Mouse (Mus musculus) MEL (cell line): ENCODE data around the gene Slc37a3. TPM values are rescaled to one million over a fixed set of nuclear protein-coding genes. Genes with fewer than 3 reads are reported as not detected.

Experiments used
- DNase-seq: peaks from one replicate; pipeline ENCODE4 v3.0.0; 2011; ENCODE audit warnings: low read depth, low spot score
- H3K27ac ChIP-seq: 2 replicates; pipeline ENCODE4 v1.5.1; 2012; ENCODE audit warnings: low read depth, mild to moderate bottlenecking, control low read depth, low read length, moderate library complexity; ENCODE audit not compliant: control insufficient read depth
- H3K27me3 ChIP-seq, 2 experiments: fragments of 150-350 bp in 1 of 2; sonication (generic) in 1 of 2; 2 replicates each; pipeline ENCODE4 v1.6.1; 2012; ENCODE audit warnings: low read length in 2 of 2, mild to moderate bottlenecking in 2 of 2, improper control_type of control experiment in 1 of 2, moderate library complexity in 1 of 2; ENCODE audit not compliant: insufficient read depth in 2 of 2, control insufficient read depth in 1 of 2
- H3K36me3 ChIP-seq, 2 experiments: 2 replicates each; pipeline ENCODE4 v1.6.1; 2012 to 2014; ENCODE audit warnings: low read length in 2 of 2, improper control_type of control experiment in 1 of 2, inconsistent platforms in 1 of 2, mild to moderate bottlenecking in 1 of 2; ENCODE audit not compliant: insufficient read depth in 2 of 2, control insufficient read depth in 1 of 2
- H3K4me1 ChIP-seq, 2 experiments: fragments of 150-350 bp in 1 of 2; sonication (generic) in 1 of 2; 2 replicates each; pipeline ENCODE4 v1.6.1; 2012; ENCODE audit warnings: low read length in 2 of 2, improper control_type of control experiment in 1 of 2, mild to moderate bottlenecking in 1 of 2; ENCODE audit not compliant: insufficient read depth in 2 of 2, control insufficient read depth in 1 of 2
- H3K4me3 ChIP-seq, 2 experiments: fragments of 150-350 bp in 1 of 2; sonication (generic) in 1 of 2; 2 replicates each; pipeline ENCODE4 v1.5.1; 2012; ENCODE audit warnings: low read depth in 2 of 2, low read length in 2 of 2, mild to moderate bottlenecking in 2 of 2, moderate library complexity in 2 of 2, control low read depth in 1 of 2, improper control_type of control experiment in 1 of 2; ENCODE audit not compliant: control insufficient read depth in 1 of 2, insufficient read depth in 1 of 2
- H3K79me2 ChIP-seq: 2 replicates; pipeline ENCODE4 v1.6.1; 2012; ENCODE audit warnings: mild to moderate bottlenecking, low read length, moderate library complexity; ENCODE audit not compliant: control insufficient read depth, poor library complexity, insufficient read depth
- H3K9ac ChIP-seq: 2 replicates; pipeline ENCODE4 v1.6.1; 2012; ENCODE audit warnings: low read depth, mild to moderate bottlenecking, control low read depth, low read length, moderate library complexity; ENCODE audit not compliant: control insufficient read depth, poor library complexity, severe bottlenecking
- H3K9me3 ChIP-seq: fragments of 150-350 bp; sonication (generic); replicated peaks from 2 replicates; pipeline ENCODE4 v1.6.1; 2012; ENCODE audit warnings: mild to moderate bottlenecking, low read length, improper control_type of control experiment, moderate library complexity; ENCODE audit not compliant: insufficient read depth
- CHD1 ChIP-seq: IDR thresholded peaks from 2 replicates; pipeline ENCODE4 v1.6.1; 2012; ENCODE audit warnings: low read depth, mild to moderate bottlenecking, inconsistent platforms, low read length, improper control_type of control experiment
- E2F4 ChIP-seq: IDR thresholded peaks from 2 replicates; pipeline ENCODE4 v1.6.1; 2011; ENCODE audit warnings: low read depth, low read length, improper control_type of control experiment, borderline replicate concordance
- ELF1 ChIP-seq: IDR thresholded peaks from 2 replicates; pipeline ENCODE4 v1.6.1; 2014; ENCODE audit warnings: low read depth, mild to moderate bottlenecking, inconsistent platforms, low read length, improper control_type of control experiment, moderate library complexity
- EP300 ChIP-seq, 2 experiments: IDR thresholded peaks; 2 replicates each; pipeline ENCODE4 v1.6.1; 2011; ENCODE audit warnings: improper control_type of control experiment in 2 of 2, low read length in 2 of 2, low read depth in 1 of 2, mild to moderate bottlenecking in 1 of 2
- ETS1 ChIP-seq: IDR thresholded peaks from 2 replicates; pipeline ENCODE4 v1.6.1; 2012; ENCODE audit warnings: low read depth, mild to moderate bottlenecking, inconsistent platforms, low read length, improper control_type of control experiment, moderate library complexity
- GATA1 ChIP-seq: IDR thresholded peaks from 2 replicates; pipeline ENCODE4 v1.6.1; 2011; ENCODE audit warnings: low read depth, low read length, improper control_type of control experiment
- HCFC1 ChIP-seq: IDR thresholded peaks from 2 replicates; pipeline ENCODE4 v1.6.1; 2012; ENCODE audit warnings: low read depth, mild to moderate bottlenecking, inconsistent platforms, low read length, improper control_type of control experiment, moderate library complexity
- JUND ChIP-seq: IDR thresholded peaks from 2 replicates; pipeline ENCODE4 v1.6.1; 2011; ENCODE audit warnings: low read depth, mild to moderate bottlenecking, improper control_type of control experiment, low read length
- MAX ChIP-seq: IDR thresholded peaks from 2 replicates; pipeline ENCODE4 v1.6.1; 2011; ENCODE audit warnings: low read length, improper control_type of control experiment
- MEF2A ChIP-seq: IDR thresholded peaks from 2 replicates; pipeline ENCODE4 v1.6.1; 2014; ENCODE audit warnings: low read depth, mild to moderate bottlenecking, inconsistent platforms, low read length, improper control_type of control experiment; ENCODE audit not compliant: poor library complexity, insufficient replicate concordance, severe bottlenecking; ENCODE audit errors: extremely low read depth
- MXI1 ChIP-seq: IDR thresholded peaks from 2 replicates; pipeline ENCODE4 v1.6.1; 2011; ENCODE audit warnings: mild to moderate bottlenecking, low read depth, low read length, improper control_type of control experiment
- MYB ChIP-seq: IDR thresholded peaks from 2 replicates; pipeline ENCODE4 v1.6.1; 2011; ENCODE audit warnings: mild to moderate bottlenecking, low read depth, low read length, improper control_type of control experiment
- NRF1 ChIP-seq: IDR thresholded peaks from 2 replicates; pipeline ENCODE4 v1.6.1; 2014; ENCODE audit warnings: low read depth, mild to moderate bottlenecking, inconsistent platforms, low read length, improper control_type of control experiment, moderate library complexity; ENCODE audit not compliant: poor library complexity, insufficient read depth, severe bottlenecking
- POLR2A ChIP-seq, 2 experiments: IDR thresholded peaks; 2 replicates each; pipeline ENCODE4 v1.6.1; 2011 to 2012; ENCODE audit warnings: low read length in 2 of 2, mild to moderate bottlenecking in 2 of 2, control low read depth in 1 of 2, improper control_type of control experiment in 1 of 2, low read depth in 1 of 2, moderate library complexity in 1 of 2; ENCODE audit not compliant: control insufficient read depth in 1 of 2, insufficient read depth in 1 of 2, poor library complexity in 1 of 2
- POLR2AphosphoS5 ChIP-seq: IDR thresholded peaks from 2 replicates; pipeline ENCODE4 v1.6.1; 2012; ENCODE audit warnings: low read depth, borderline replicate concordance, mild to moderate bottlenecking, inconsistent platforms, low read length, moderate library complexity, mixed read lengths
- RCOR1 ChIP-seq: IDR thresholded peaks from 2 replicates; pipeline ENCODE4 v1.6.1; 2012; ENCODE audit warnings: low read depth, mild to moderate bottlenecking, inconsistent platforms, low read length, improper control_type of control experiment
- SIN3A ChIP-seq: IDR thresholded peaks from 2 replicates; pipeline ENCODE4 v1.6.1; 2012; ENCODE audit warnings: low read length, improper control_type of control experiment, inconsistent platforms
- SMC3 ChIP-seq: IDR thresholded peaks from 2 replicates; pipeline ENCODE4 v1.6.1; 2011; ENCODE audit warnings: low read depth, low read length, improper control_type of control experiment
- TAL1 ChIP-seq: IDR thresholded peaks from 2 replicates; pipeline ENCODE4 v1.6.1; 2012; ENCODE audit warnings: mild to moderate bottlenecking, inconsistent platforms, low read length, moderate library complexity, mixed read lengths
- TBP ChIP-seq: IDR thresholded peaks from 2 replicates; pipeline ENCODE4 v1.8.0; 2011; ENCODE audit warnings: low read depth, low read length, improper control_type of control experiment
- TCF12 ChIP-seq: IDR thresholded peaks from 2 replicates; pipeline ENCODE4 v1.6.1; 2014; ENCODE audit warnings: low read depth, mild to moderate bottlenecking, inconsistent platforms, low read length, improper control_type of control experiment, moderate library complexity
- UBTF ChIP-seq: IDR thresholded peaks from 2 replicates; pipeline ENCODE4 v1.6.1; 2012; ENCODE audit warnings: low read depth, mild to moderate bottlenecking, inconsistent platforms, low read length, improper control_type of control experiment, moderate library complexity, borderline replicate concordance; ENCODE audit not compliant: insufficient read depth
- ZC3H11A ChIP-seq: IDR thresholded peaks from 2 replicates; pipeline ENCODE4 v1.6.1; 2012; ENCODE audit warnings: low read depth, mild to moderate bottlenecking, inconsistent platforms, low read length, improper control_type of control experiment
- ZMIZ1 ChIP-seq: IDR thresholded peaks from 2 replicates; pipeline ENCODE4 v1.6.1; 2012; ENCODE audit warnings: low read depth, mild to moderate bottlenecking, inconsistent platforms, low read length, improper control_type of control experiment, moderate library complexity
- polyA plus RNA-seq, 2 experiments: library from polyadenylated mRNA; stranded (reverse) in 1 of 2; unstranded in 1 of 2; fragments of >175 nt in 1 of 2; fragments of >200 nt in 1 of 2; gene quantifications; 2 replicates each; pipeline versions ENCODE4 v1.2.1 to v1.2.4; 2012; ENCODE audit warnings: low replicate concordance in 2 of 2, low read depth in 1 of 2; ENCODE audit not compliant: insufficient read length in 2 of 2, insufficient read depth in 1 of 2, missing spikeins in 1 of 2
- total RNA-seq: library from RNA; depleted of rRNA; stranded (reverse); fragments of 300-350 nt; gene quantifications from 2 replicates; pipeline ENCODE4 v1.2.3, GENCODE M21; 2012

Slc37a3 gene
- total and polyA plus RNA-seq, 3 experiments = 4.9 to 12.0 TPM; not detected in 1

DNA sequence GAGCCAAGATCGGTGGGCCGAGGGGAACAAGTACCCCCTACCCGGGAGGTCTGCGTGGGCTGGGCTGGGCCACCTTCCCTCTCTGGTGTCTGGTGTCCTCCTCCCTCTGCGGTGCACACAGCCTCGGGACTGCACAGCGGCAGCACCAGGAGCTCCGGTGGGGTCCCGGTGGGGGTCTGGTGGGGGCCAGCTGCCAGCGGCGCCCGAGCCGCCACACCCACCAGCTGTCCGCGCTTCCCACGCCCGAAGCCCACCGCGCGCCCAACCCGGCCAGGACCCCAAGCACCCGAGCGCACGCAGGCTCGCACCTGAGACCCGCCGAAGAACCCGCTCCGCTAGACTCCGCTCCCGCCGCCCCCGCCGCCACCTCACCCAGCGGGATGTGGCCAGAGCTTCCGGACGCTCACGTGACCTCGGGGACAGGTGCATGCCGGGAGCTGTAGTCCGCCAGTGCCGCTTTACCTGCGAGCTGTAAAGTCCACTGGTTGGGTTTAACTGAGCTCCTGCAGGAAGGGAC lies at the start of gene Slc37a3 (continued):
- no peak for TF ChIP-seq MEF2A
- no peak for TF ChIP-seq NRF1

DNA sequence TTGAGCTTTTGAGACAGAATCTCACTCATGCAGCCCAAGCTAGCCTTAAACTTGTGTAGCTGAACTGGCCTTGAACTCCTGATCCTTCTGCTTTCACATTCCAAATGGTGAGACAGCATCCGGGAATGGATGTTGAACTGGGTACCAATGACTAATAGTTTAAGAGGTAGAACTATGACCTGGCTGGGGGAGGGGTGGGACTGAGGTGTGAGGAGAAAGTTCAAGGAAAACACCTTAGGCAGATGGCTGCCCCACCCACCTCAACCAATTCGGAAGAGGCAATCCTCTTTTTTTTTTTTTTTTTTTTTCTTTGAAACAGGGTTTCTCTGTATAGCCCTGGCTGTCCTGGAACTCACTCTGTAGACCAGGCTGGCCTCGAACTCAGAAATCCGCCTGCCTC lies 49.2 kb upstream of the Slc37a3 start:
- Histone ChIP-seq H3K36me3 (peaks cover 0 to 49% of the 10 kb centered on the region in 2 experiments; a peak in 2 of 4 replicates), H3K9ac (no peak overlapping the region), H3K27me3 (no peaks in the 10 kb centered on the region), H3K4me1 (peaks cover 19 to 42% of the 10 kb centered on the region in 2 experiments), H3K79me2 (no peaks in the 10 kb centered on the region; the same call in 1 of the 2 replicates), H3K4me3 (no peak overlapping the region), H3K27ac (no peak overlapping the region), H3K9me3 (no peaks in the 10 kb centered on the region)
- no peak for TF ChIP-seq MYB
- no peak for TF ChIP-seq ZC3H11A
- no peak for TF ChIP-seq ZMIZ1
- TF ChIP-seq TAL1 = no peak
- TF ChIP-seq SMC3 = no peak
- TF ChIP-seq HCFC1 = no peak
- DNase-seq = no peak

- TF ChIP-seq ETS1 (peak; percentile 37; the same call in 1 of the 2 replicates), UBTF (no peak), SIN3A (peak; percentile 32; the same call in 1 of the 2 replicates), NRF1 (no peak), E2F4 (no peak), TBP (no peak), EP300 (IDR thresholded peaks at IDR 0.05; ENCODE audit: low read depth in 1 of 2, low read length in 2 of 2) (peak in 1 of 2 experiments; percentile 31; a peak in 2 of 4 replicates), RCOR1 (no peak), SMC3 (no peak), MAX (no peak), GATA1 (peak; percentile 27), MXI1 (peak; percentile 60; the same call in 1 of the 2 replicates), POLR2AphosphoS5 (no peak), POLR2A (IDR thresholded peaks at IDR 0.05; ENCODE audit: control insufficient read depth in 1 of 2, insufficient read depth in 1 of 2, low read depth in 1 of 2, low read length in 2 of 2, poor library complexity in 1 of 2) (no peak), MYB (no peak), CHD1 (no peak), JUND (no peak), ELF1 (no peak), TCF12 (0 out of 2 replicates have a peak, but pooled peaks have one; percentile 28)
- TF ChIP-seq, all 39 proteins: peak for 6
Measured at GRCm38 (mm10) chr6:39425181-39425580, 47.7 kb upstream of the Slc37a3 start.

More at GRCm38 (mm10) chr6:39425181-39425580, 47.7 kb upstream of the Slc37a3 start:
- DNase-seq = peak; percentile 58
- H3K36me3 ChIP-seq = peaks cover 0 to 44% of the 10 kb centered on the region in 2 experiments; a peak in 2 of 4 replicates
- no peak overlapping the region for H3K4me3 ChIP-seq
- H3K27me3 ChIP-seq = no peaks in the 10 kb centered on the region
- H3K4me1 ChIP-seq = peaks cover 15 to 37% of the 10 kb centered on the region in 2 experiments
- H3K9ac ChIP-seq = no peak overlapping the region
- no peaks in the 10 kb centered on the region for H3K79me2 ChIP-seq
- peak overlapping the region; percentile 48 for H3K27ac ChIP-seq
- H3K9me3 ChIP-seq = no peaks in the 10 kb centered on the region
